Comparison of ENCODE assay signal across 9 mouse cellular contexts in the genomic region with DNA sequence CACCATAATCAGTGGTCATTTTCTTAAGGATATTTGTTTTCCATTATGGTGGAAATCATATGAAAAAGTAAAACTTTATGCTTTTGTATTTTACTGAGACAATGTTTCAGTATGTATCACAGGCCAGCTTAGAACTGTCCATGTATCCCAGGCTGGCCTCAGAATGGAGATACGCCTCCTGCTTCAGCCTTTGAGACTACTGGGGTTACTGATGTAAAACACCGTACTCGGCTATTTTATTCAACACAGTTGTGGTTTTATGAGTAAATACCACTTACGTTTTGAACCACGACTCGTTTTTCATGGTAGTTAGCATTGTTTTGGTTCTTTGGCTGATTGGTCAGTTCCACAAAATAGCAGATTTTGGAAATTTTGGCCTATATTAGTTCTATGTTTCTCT. TPM values are rescaled to one million over a fixed set of nuclear protein-coding genes. Genes with fewer than 3 reads are reported as not detected.
DNase-seq lines count a peak whose midpoint lies in the region; ATAC-seq lines count a peak whose summit lies in the region.
"Had no signal": no experiment of that assay in that cellular context is flagged by ENCODE, and none has a peak within 500 bp of the region (broad histone marks: within the 10 kb centered on the region; RNA-seq: fewer than 3 reads in every experiment).

No protein-coding gene starts in this region.

- no peaks in the 10 kb centered on the region for H3K9me3 ChIP-seq in forebrain, embryonic 10.5 days
- H3K9me3 ChIP-seq in forebrain, embryonic 11.5 days (ENCODE audit: control insufficient read depth, low read length): no peaks in the 10 kb centered on the region
- no peaks in the 10 kb centered on the region for H3K9me3 ChIP-seq in liver, embryonic 11.5 days (ENCODE audit: control insufficient read depth, low read length)
- no peaks in the 10 kb centered on the region for H3K9me3 ChIP-seq in hindbrain, embryonic 15.5 days
- no peaks in the 10 kb centered on the region for H3K9me3 ChIP-seq in midbrain, embryonic 14.5 days (ENCODE audit: control insufficient read depth, low read length)

- peak overlapping the region; percentile 88; the same call in 1 of the 2 replicates for H3K4me3 ChIP-seq in forebrain, embryonic 10.5 days
- no peak overlapping the region for H3K4me3 ChIP-seq in forebrain, embryonic 11.5 days (ENCODE audit: low read depth, low read length)
- H3K4me3 ChIP-seq in liver, embryonic 11.5 days (ENCODE audit: low read depth, low read length): peak overlapping the region; percentile 84
- H3K4me3 ChIP-seq in hindbrain, embryonic 15.5 days: no peak overlapping the region
- no peak overlapping the region for H3K4me3 ChIP-seq in midbrain, embryonic 14.5 days (replicated peaks; ENCODE audit: low read depth, low read length)

- H3K27me3 ChIP-seq in forebrain, embryonic 10.5 days (ENCODE audit: poor library complexity, severe bottlenecking): no peaks in the 10 kb centered on the region
- H3K27me3 ChIP-seq in forebrain, embryonic 11.5 days (ENCODE audit: control insufficient read depth, insufficient read depth, low read length): no peaks in the 10 kb centered on the region
- H3K27me3 ChIP-seq in liver, embryonic 11.5 days (replicated peaks; ENCODE audit: control insufficient read depth, insufficient read depth, low read length): no peaks in the 10 kb centered on the region
- H3K27me3 ChIP-seq in hindbrain, embryonic 15.5 days: no peaks in the 10 kb centered on the region
- H3K27me3 ChIP-seq in midbrain, embryonic 14.5 days (ENCODE audit: control insufficient read depth, insufficient read depth, low read length): no peaks in the 10 kb centered on the region

- H3K4me2 ChIP-seq in forebrain, embryonic 11.5 days (ENCODE audit: low read depth, low read length, severe bottlenecking): no peak overlapping the region
- H3K4me2 ChIP-seq in liver, embryonic 11.5 days: peak overlapping the region; percentile 61
- H3K4me2 ChIP-seq in hindbrain, embryonic 15.5 days: peak overlapping the region; percentile 74
- H3K4me2 ChIP-seq in midbrain, embryonic 14.5 days (ENCODE audit: low read length): peak overlapping the region; percentile 78

- no peak overlapping the region for H3K9ac ChIP-seq in forebrain, embryonic 11.5 days (ENCODE audit: low read length)
- no peak overlapping the region for H3K9ac ChIP-seq in liver, embryonic 11.5 days (ENCODE audit: low read depth, low read length)
- H3K9ac ChIP-seq in hindbrain, embryonic 15.5 days: no peak overlapping the region
- no peak overlapping the region for H3K9ac ChIP-seq in midbrain, embryonic 14.5 days (replicated peaks; ENCODE audit: low read length)

- peaks cover 34% of the 10 kb centered on the region for H3K4me1 ChIP-seq in forebrain, embryonic 10.5 days
- no peaks in the 10 kb centered on the region; the same call in 1 of the 2 replicates for H3K4me1 ChIP-seq in forebrain, embryonic 11.5 days (replicated peaks; ENCODE audit: control insufficient read depth, insufficient read depth, low read length)
- H3K4me1 ChIP-seq in liver, embryonic 11.5 days (replicated peaks; ENCODE audit: control insufficient read depth, insufficient read depth, low read length): peaks cover 36% of the 10 kb centered on the region
- peaks cover 40% of the 10 kb centered on the region for H3K4me1 ChIP-seq in hindbrain, embryonic 15.5 days (replicated peaks)
- peaks cover 20% of the 10 kb centered on the region for H3K4me1 ChIP-seq in midbrain, embryonic 14.5 days (ENCODE audit: control insufficient read depth, insufficient read depth, low read length)

- no peak overlapping the region for H3K27ac ChIP-seq in forebrain, embryonic 10.5 days
- no peak overlapping the region for H3K27ac ChIP-seq in forebrain, embryonic 11.5 days (ENCODE audit: low read depth, low read length)
- no peak overlapping the region for H3K27ac ChIP-seq in liver, embryonic 11.5 days (ENCODE audit: low read depth, low read length)
- no peak overlapping the region for H3K27ac ChIP-seq in hindbrain, embryonic 15.5 days (replicated peaks)
- no peak overlapping the region for H3K27ac ChIP-seq in midbrain, embryonic 14.5 days (replicated peaks; ENCODE audit: low read depth, low read length)
- H3K27ac ChIP-seq: layer of hippocampus, adult 2 months had no signal

- 96% methylated on average over 6 of the region's 6 CpGs for WGBS in forebrain, embryonic 10.5 days
- 95% methylated on average over 6 of the region's 6 CpGs for WGBS in forebrain, embryonic 11.5 days
- WGBS in liver, embryonic 11.5 days: 78% methylated on average over 6 of the region's 6 CpGs
- 87% methylated on average over 6 of the region's 6 CpGs for WGBS in hindbrain, embryonic 15.5 days
- 89% methylated on average over 6 of the region's 6 CpGs for WGBS in midbrain, embryonic 14.5 days

- H3K36me3 ChIP-seq in forebrain, embryonic 10.5 days (replicated peaks): peaks cover 4% of the 10 kb centered on the region; the same call in 1 of the 2 replicates
- H3K36me3 ChIP-seq in forebrain, embryonic 11.5 days (ENCODE audit: control insufficient read depth, insufficient read depth, low read length): no peaks in the 10 kb centered on the region
- no peaks in the 10 kb centered on the region for H3K36me3 ChIP-seq in liver, embryonic 11.5 days (ENCODE audit: control insufficient read depth, insufficient read depth, low read length)
- no peaks in the 10 kb centered on the region for H3K36me3 ChIP-seq in hindbrain, embryonic 15.5 days
- no peaks in the 10 kb centered on the region for H3K36me3 ChIP-seq in midbrain, embryonic 14.5 days (ENCODE audit: control insufficient read depth, insufficient read depth, low read length)

- DNase-seq in forebrain, embryonic 10.5 days (ENCODE audit: extremely low spot score, low spot score): no peak
- no peak for DNase-seq in forebrain, embryonic 11.5 days (ENCODE audit: low spot score)
- no peak for DNase-seq in liver, embryonic 11.5 days (ENCODE audit: low spot score)
- no peak for DNase-seq in liver
- no peak for DNase-seq in midbrain, embryonic 14.5 days
- DNase-seq in cerebellum, adult 8-10 months: no peak
- DNase-seq in cerebellum, postnatal 4 days (ENCODE audit: low spot score in 2 of 2): no peak

- ATAC-seq in forebrain, embryonic 11.5 days (replicated peaks; ENCODE audit: low FRiP score): no peak
- no peak for ATAC-seq in liver, embryonic 11.5 days (replicated peaks; ENCODE audit: low FRiP score)
- ATAC-seq in hindbrain, embryonic 15.5 days (ENCODE audit: low FRiP score, low read depth): no peak
- no peak for ATAC-seq in midbrain, embryonic 14.5 days (ENCODE audit: low FRiP score, low TSS enrichment)

RNA-seq across cellular contexts. Expression of gene Nfatc3, which starts 3.0 kb away (rescaled TPM):
- 6.6 TPM in 2 replicates for polyA plus RNA-seq in forebrain, embryonic 10.5 days (2016; fragmentation: Nextera tagmentation; extraction: Ambion mirVana)
- 4.5 and 5.3 TPM in 2 replicates for polyA plus RNA-seq in forebrain, embryonic 11.5 days (2014; fragmentation: Nextera tagmentation; extraction: Ambion mirVana)
- 5.3 and 6.2 TPM in 2 replicates for polyA plus RNA-seq in liver, embryonic 11.5 days (2014; fragmentation: Nextera tagmentation; extraction: Ambion mirVana)
- polyA plus RNA-seq in hindbrain, embryonic 15.5 days (2015; fragmentation: Nextera tagmentation; extraction: Ambion mirVana): 3.0 and 3.7 TPM in 2 replicates
- 3.1 and 3.4 TPM in 2 replicates for polyA plus RNA-seq in midbrain, embryonic 14.5 days (2014; fragmentation: Nextera tagmentation; extraction: Ambion mirVana)

RNA-seq across cellular contexts. Expression of gene Ddx28, which starts 50.0 kb away (rescaled TPM):
- 24.0 and 24.7 TPM in 2 replicates for polyA plus RNA-seq in forebrain, embryonic 10.5 days (2016; fragmentation: Nextera tagmentation; extraction: Ambion mirVana)
- polyA plus RNA-seq in forebrain, embryonic 11.5 days (2014; fragmentation: Nextera tagmentation; extraction: Ambion mirVana): 21.0 and 22.4 TPM in 2 replicates
- polyA plus RNA-seq in liver, embryonic 11.5 days (2014; fragmentation: Nextera tagmentation; extraction: Ambion mirVana): 22.3 and 22.5 TPM in 2 replicates
- polyA plus RNA-seq in hindbrain, embryonic 15.5 days (2015; fragmentation: Nextera tagmentation; extraction: Ambion mirVana): 20.0 and 20.9 TPM in 2 replicates
- polyA plus RNA-seq in midbrain, embryonic 14.5 days (2014; fragmentation: Nextera tagmentation; extraction: Ambion mirVana): 17.7 and 21.1 TPM in 2 replicates

RNA-seq across cellular contexts. Expression of gene Dpep2nb, which starts 55.9 kb away (rescaled TPM):
- not detected in 2 replicates for polyA plus RNA-seq in forebrain, embryonic 10.5 days (2016; fragmentation: Nextera tagmentation; extraction: Ambion mirVana)
- not detected in 2 replicates for polyA plus RNA-seq in forebrain, embryonic 11.5 days (2014; fragmentation: Nextera tagmentation; extraction: Ambion mirVana)
- not detected in 2 replicates for polyA plus RNA-seq in liver, embryonic 11.5 days (2014; fragmentation: Nextera tagmentation; extraction: Ambion mirVana)
- polyA plus RNA-seq in hindbrain, embryonic 15.5 days (2015; fragmentation: Nextera tagmentation; extraction: Ambion mirVana): 0.20 TPM in 1 of 2 replicates, not detected in the other
- polyA plus RNA-seq in midbrain, embryonic 14.5 days (2014; fragmentation: Nextera tagmentation; extraction: Ambion mirVana): not detected in 2 replicates

Comparison
In these comparisons a context has a peak if more than half of its experiments do, and no peak if none do; other contexts are left out.
1. H3K4me3 ChIP-seq: peak in forebrain, embryonic 10.5 days (single experiment) and liver, embryonic 11.5 days (single experiment); none in forebrain, embryonic 11.5 days (single experiment), hindbrain, embryonic 15.5 days (single experiment) and midbrain, embryonic 14.5 days (single experiment).